Mouse (Mus musculus) bone marrow macrophage, adult 2 months (primary cell): ENCODE measurements at regions not wholly inside any gene's neighbourhood (a gene's known extent, or its start where the extent isn't known, plus 50 kb on each side); places are given as distances from the start of the nearest gene placed in this dataset.

Source experiments
- CTCF ChIP-seq: IDR thresholded peaks from 2 replicates; pipeline ENCODE4 v1.5.1; 2012; ENCODE audit warnings: low read depth, mild to moderate bottlenecking, low read length, moderate library complexity
- POLR2A ChIP-seq: IDR thresholded peaks from 2 replicates; pipeline ENCODE4 v1.6.1; 2012; ENCODE audit warnings: mild to moderate bottlenecking, low read depth, low read length, borderline replicate concordance

DNA sequence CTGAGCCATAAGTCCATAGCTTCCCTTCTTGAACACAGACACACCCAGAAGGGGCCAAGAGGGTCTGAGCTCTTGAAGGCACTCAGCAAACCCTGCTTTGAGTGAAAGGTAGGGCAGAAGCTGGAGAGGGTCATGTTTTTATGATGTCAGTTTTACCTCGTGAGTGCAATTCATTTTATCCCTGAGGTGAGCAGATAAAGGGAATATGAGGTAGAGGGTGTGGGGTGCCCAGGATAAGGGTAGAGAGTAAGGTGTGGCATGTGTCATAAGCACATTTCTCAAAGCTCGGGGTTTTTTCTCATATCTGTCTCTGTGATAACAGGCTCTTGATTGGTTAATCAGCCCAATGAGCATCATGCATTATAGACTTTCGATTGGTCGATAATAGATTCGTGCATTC is 520.3 kb downstream of the Med13l start:
- TF ChIP-seq CTCF (no peak), POLR2A (no peak)
